Mouse (Mus musculus) liver, adult 2 months (tissue): ENCODE measurements around the gene Gm21731. TPM values are rescaled to one million over a fixed set of nuclear protein-coding genes. Genes with fewer than 3 reads are reported as not detected.
"Not testable (repeated sequence)": the region's sequence is repeated elsewhere in the genome, so short reads cannot be mapped to it uniquely, and the experiment has no call there.

Experiments used
- DNase-seq: peaks from one replicate; pipeline ENCODE4 v3.0.0-alpha.2; 2011; ENCODE audit warnings: low read depth, low spot score; ENCODE audit errors: extremely low read depth
- H3K27ac ChIP-seq: fragments of 200-500 bp; replicated peaks from 2 replicates; pipeline ENCODE4 v1.5.1; 2012; ENCODE audit warnings: low read depth, mild to moderate bottlenecking, control low read depth, inconsistent platforms, low read length; ENCODE audit not compliant: insufficient read depth
- H3K27me3 ChIP-seq: fragments of 200-500 bp; 2 replicates; pipeline ENCODE4 v1.6.1; 2012; ENCODE audit warnings: mild to moderate bottlenecking, moderate library complexity, low read length, inconsistent platforms; ENCODE audit not compliant: control insufficient read depth, insufficient read depth
- H3K36me3 ChIP-seq: fragments of 200-500 bp; 2 replicates; pipeline ENCODE4 v1.6.1; 2012; ENCODE audit warnings: low read length, inconsistent platforms; ENCODE audit not compliant: control insufficient read depth, insufficient read depth
- H3K4me1 ChIP-seq: fragments of 200-500 bp; 2 replicates; pipeline ENCODE4 v1.6.1; 2011; ENCODE audit warnings: low read length; ENCODE audit not compliant: control insufficient read depth, insufficient read depth
- H3K4me3 ChIP-seq: fragments of 200-500 bp; 2 replicates; pipeline ENCODE4 v1.5.1; 2011; ENCODE audit warnings: low read depth, mild to moderate bottlenecking, control low read depth, low read length, moderate library complexity; ENCODE audit not compliant: insufficient read depth
- H3K79me2 ChIP-seq: fragments of 200-500 bp; 2 replicates; pipeline ENCODE4 v1.6.1; 2012; ENCODE audit warnings: inconsistent platforms, mild to moderate bottlenecking, low read length, moderate library complexity; ENCODE audit not compliant: control insufficient read depth, insufficient read depth
- H3K9ac ChIP-seq: fragments of 200-500 bp; 2 replicates; pipeline ENCODE4 v1.6.1; 2012; ENCODE audit warnings: low read depth, mild to moderate bottlenecking, control low read depth, inconsistent platforms, low read length
- WGBS: fragments of 180-500 bp; shearing (Covaris S2); methylation state at CpG from one replicate; pipeline ENCODE4 v1.1.7; 2018; 5-methylcytosine and 5-hydroxymethylcytosine counted together
- polyA plus RNA-seq: library from polyadenylated mRNA; depleted of rRNA; stranded (reverse); fragments of >200 nt; gene quantifications from 2 replicates; pipeline ENCODE4 v1.2.3, GENCODE M21; 2012; rRNA removed
- total RNA-seq: library from RNA; depleted of rRNA; stranded (reverse); fragments of >200 nt; gene quantifications from 2 replicates; pipeline ENCODE4 v1.2.3, GENCODE M21; 2014; rRNA removed

The Gm21731 gene
- total RNA-seq = not detected in 2 replicates
- not detected in 2 replicates for polyA plus RNA-seq

- H3K36me3 ChIP-seq, H3K27me3 ChIP-seq, DNase-seq, H3K9ac ChIP-seq, H3K4me1 ChIP-seq, H3K79me2 ChIP-seq, H3K27ac ChIP-seq, H3K4me3 ChIP-seq: not testable (repeated sequence)
Observed at GRCm38 (mm10) chr13:120238811-120239210, at the start of gene Gm21731. Gm21731 (plus strand) TSS chr13:120239111.

- not testable (repeated sequence) for H3K4me3 ChIP-seq, H3K36me3 ChIP-seq, DNase-seq, H3K27me3 ChIP-seq, H3K27ac ChIP-seq, H3K9ac ChIP-seq, H3K79me2 ChIP-seq, H3K4me1 ChIP-seq
- 72% methylated on average over 7 of the region's 8 CpGs for WGBS
Observed at GRCm38 (mm10) chr13:120196189-120196821, 42.6 kb upstream of the Gm21731 start.

GRCm38 (mm10) chr13:120215847-120216246, 23.1 kb upstream of the Gm21731 start, which contains the start of gene Gm21762:
Gm21762 (minus strand) TSS chr13:120215947.
- H3K27ac ChIP-seq, H3K4me3 ChIP-seq, H3K4me1 ChIP-seq, DNase-seq, H3K27me3 ChIP-seq, H3K36me3 ChIP-seq, H3K79me2 ChIP-seq, H3K9ac ChIP-seq: not testable (repeated sequence)
- no CpG with 5 or more reads among the region's 2 CpGs for WGBS

- WGBS = 75% methylated on average over 5 of the region's 5 CpGs
- H3K27ac ChIP-seq, H3K27me3 ChIP-seq, H3K9ac ChIP-seq, H3K4me1 ChIP-seq, H3K4me3 ChIP-seq, H3K79me2 ChIP-seq, H3K36me3 ChIP-seq, DNase-seq: not testable (repeated sequence)
Observed at GRCm38 (mm10) chr13:120220922-120221321, 18.0 kb upstream of the Gm21731 start.

GRCm38 (mm10) chr13:120223012-120223659, 15.8 kb upstream of the Gm21731 start:
- DNase-seq, H3K36me3 ChIP-seq, H3K9ac ChIP-seq, H3K79me2 ChIP-seq, H3K4me1 ChIP-seq, H3K27ac ChIP-seq, H3K27me3 ChIP-seq, H3K4me3 ChIP-seq: not testable (repeated sequence)
- 94% methylated on average over 16 of the region's 25 CpGs for WGBS

GRCm38 (mm10) chr13:120231798-120232197, 7.1 kb upstream of the Gm21731 start:
- H3K36me3 ChIP-seq, H3K4me1 ChIP-seq, H3K4me3 ChIP-seq, DNase-seq, H3K27ac ChIP-seq, H3K9ac ChIP-seq, H3K27me3 ChIP-seq, H3K79me2 ChIP-seq: not testable (repeated sequence)
- WGBS = 92% methylated on average over 17 of the region's 17 CpGs

GRCm38 (mm10) chr13:120232447-120233049, 6.4 kb upstream of the Gm21731 start:
- H3K4me3 ChIP-seq, H3K27ac ChIP-seq, DNase-seq, H3K27me3 ChIP-seq, H3K36me3 ChIP-seq, H3K4me1 ChIP-seq, H3K79me2 ChIP-seq, H3K9ac ChIP-seq: not testable (repeated sequence)
- WGBS = 68% methylated on average over 12 of the region's 25 CpGs

GRCm38 (mm10) chr13:120251208-120251924, 12.5 kb downstream of the Gm21731 start:
- H3K27me3 ChIP-seq, H3K4me3 ChIP-seq, H3K36me3 ChIP-seq, DNase-seq, H3K27ac ChIP-seq, H3K9ac ChIP-seq, H3K79me2 ChIP-seq, H3K4me1 ChIP-seq: not testable (repeated sequence)
- 76% methylated on average over 2 of the region's 3 CpGs for WGBS
